Mouse (Mus musculus): ENCODE results near the gene Plekhm2. TPM values are rescaled to one million over a fixed set of nuclear protein-coding genes. Genes with fewer than 3 reads are reported as not detected.

Gene Plekhm2
- polyA plus RNA-seq, 1 experiment = 73.3 TPM

GRCm38 (mm10) chr4:141663122-141663931 is 1.4 kb downstream of the Plekhm2 start:
- Histone ChIP-seq H3K36me3 (ENCODE audit: control insufficient read depth, insufficient read depth, low read length) (no peaks in the 10 kb centered on the region), H3K27ac (ENCODE audit: control insufficient read depth, insufficient read depth, low read depth, low read length) (peak overlapping the region; percentile 47), H3K4me3 (ENCODE audit: control insufficient read depth, low read depth, low read length) (peak overlapping the region; percentile 98), H3K4me1 (ENCODE audit: control insufficient read depth, insufficient read depth, low read length) (peaks cover 15% of the 10 kb centered on the region), H3K27me3 (ENCODE audit: control insufficient read depth, insufficient read depth, low read length) (no peaks in the 10 kb centered on the region)
- TF ChIP-seq CTCF (IDR thresholded peaks at IDR 0.05; ENCODE audit: control insufficient read depth, insufficient read depth, insufficient replicate concordance, low read depth, low read length) = no peak

- peaks cover 30% of the 10 kb centered on the region for H3K4me1 ChIP-seq (ENCODE audit: control insufficient read depth, insufficient read depth, low read length)
- no peaks in the 10 kb centered on the region; the same call in 1 of the 2 replicates for H3K36me3 ChIP-seq (ENCODE audit: control insufficient read depth, insufficient read depth, low read length)
- H3K27ac ChIP-seq (ENCODE audit: control insufficient read depth, insufficient read depth, low read depth, low read length) = peak overlapping the region; percentile 50; the same call in 1 of the 2 replicates
- H3K27me3 ChIP-seq (ENCODE audit: control insufficient read depth, insufficient read depth, low read length) = no peaks in the 10 kb centered on the region
- TF ChIP-seq POLR2A (IDR thresholded peaks at IDR 0.05; ENCODE audit: control insufficient read depth, low read depth, low read length) = peak; percentile 66; the same call in 1 of the 2 replicates
- no peak for TF ChIP-seq CTCF (IDR thresholded peaks at IDR 0.05; ENCODE audit: control insufficient read depth, insufficient read depth, insufficient replicate concordance, low read depth, low read length)
- H3K4me3 ChIP-seq (ENCODE audit: control insufficient read depth, low read depth, low read length) = peak overlapping the region; percentile 71
These were observed 3.8 kb downstream of the Plekhm2 start for GRCm38 (mm10) chr4:141660884-141661283.

GRCm38 (mm10) chr4:141659739-141660138 is 5.0 kb downstream of the Plekhm2 start:
- no peak for TF ChIP-seq CTCF (IDR thresholded peaks at IDR 0.05; ENCODE audit: control insufficient read depth, insufficient read depth, insufficient replicate concordance, low read depth, low read length)
- TF ChIP-seq POLR2A (IDR thresholded peaks at IDR 0.05; ENCODE audit: control insufficient read depth, low read depth, low read length) = 0 out of 2 replicates have a peak, but pooled peaks have one; percentile 39
- no peaks in the 10 kb centered on the region; the same call in 1 of the 2 replicates for H3K36me3 ChIP-seq (ENCODE audit: control insufficient read depth, insufficient read depth, low read length)
- no peaks in the 10 kb centered on the region for H3K27me3 ChIP-seq (ENCODE audit: control insufficient read depth, insufficient read depth, low read length)

GRCm38 (mm10) chr4:141658846-141659484 is 5.7 kb downstream of the Plekhm2 start:
- Histone ChIP-seq H3K4me1 (ENCODE audit: control insufficient read depth, insufficient read depth, low read length) (peaks cover 26% of the 10 kb centered on the region), H3K27me3 (ENCODE audit: control insufficient read depth, insufficient read depth, low read length) (no peaks in the 10 kb centered on the region), H3K36me3 (ENCODE audit: control insufficient read depth, insufficient read depth, low read length) (no peaks in the 10 kb centered on the region; the same call in 1 of the 2 replicates), H3K27ac (ENCODE audit: control insufficient read depth, insufficient read depth, low read depth, low read length) (peak overlapping the region; percentile 25), H3K4me3 (ENCODE audit: control insufficient read depth, low read depth, low read length) (peak overlapping the region; percentile 17)
- TF ChIP-seq CTCF (IDR thresholded peaks at IDR 0.05; ENCODE audit: control insufficient read depth, insufficient read depth, insufficient replicate concordance, low read depth, low read length) = no peak
- no peak for TF ChIP-seq POLR2A (IDR thresholded peaks at IDR 0.05; ENCODE audit: control insufficient read depth, low read depth, low read length)

More at GRCm38 (mm10) chr4:141659739-141660138, 5.0 kb downstream of the Plekhm2 start:
- Histone ChIP-seq H3K27ac (ENCODE audit: control insufficient read depth, insufficient read depth, low read depth, low read length) (peak overlapping the region; percentile 49; the same call in 1 of the 2 replicates), H3K4me1 (ENCODE audit: control insufficient read depth, insufficient read depth, low read length) (peaks cover 29% of the 10 kb centered on the region), H3K4me3 (ENCODE audit: control insufficient read depth, low read depth, low read length) (peak overlapping the region; percentile 71)

GRCm38 (mm10) chr4:141656932-141657331 is 7.8 kb downstream of the Plekhm2 start:
- Histone ChIP-seq H3K36me3 (ENCODE audit: control insufficient read depth, insufficient read depth, low read length) (no peaks in the 10 kb centered on the region; the same call in 1 of the 2 replicates), H3K27me3 (ENCODE audit: control insufficient read depth, insufficient read depth, low read length) (no peaks in the 10 kb centered on the region), H3K4me3 (ENCODE audit: control insufficient read depth, low read depth, low read length) (no peak overlapping the region), H3K4me1 (ENCODE audit: control insufficient read depth, insufficient read depth, low read length) (peaks cover 29% of the 10 kb centered on the region), H3K27ac (ENCODE audit: control insufficient read depth, insufficient read depth, low read depth, low read length) (peak overlapping the region; percentile 53)
- no peak for TF ChIP-seq POLR2A (IDR thresholded peaks at IDR 0.05; ENCODE audit: control insufficient read depth, low read depth, low read length)
- TF ChIP-seq CTCF (IDR thresholded peaks at IDR 0.05; ENCODE audit: control insufficient read depth, insufficient read depth, insufficient replicate concordance, low read depth, low read length) = no peak

- Histone ChIP-seq H3K27me3 (ENCODE audit: control insufficient read depth, insufficient read depth, low read length) (no peaks in the 10 kb centered on the region), H3K4me1 (ENCODE audit: control insufficient read depth, insufficient read depth, low read length) (peaks cover 31% of the 10 kb centered on the region), H3K27ac (ENCODE audit: control insufficient read depth, insufficient read depth, low read depth, low read length) (peak overlapping the region; percentile 66; the same call in 1 of the 2 replicates), H3K4me3 (ENCODE audit: control insufficient read depth, low read depth, low read length) (no peak overlapping the region), H3K36me3 (ENCODE audit: control insufficient read depth, insufficient read depth, low read length) (no peaks in the 10 kb centered on the region; the same call in 1 of the 2 replicates)
- TF ChIP-seq CTCF (IDR thresholded peaks at IDR 0.05; ENCODE audit: control insufficient read depth, insufficient read depth, insufficient replicate concordance, low read depth, low read length) (no peak), POLR2A (IDR thresholded peaks at IDR 0.05; ENCODE audit: control insufficient read depth, low read depth, low read length) (no peak)
These were observed 8.6 kb downstream of the Plekhm2 start for GRCm38 (mm10) chr4:141655908-141656608.
